Mouse (Mus musculus) forebrain, embryonic 12.5 days (tissue): ENCODE measurements around the gene Klb. TPM values are rescaled to one million over a fixed set of nuclear protein-coding genes. Genes with fewer than 3 reads are reported as not detected.
"Not testable (repeated sequence)": the region's sequence is repeated elsewhere in the genome, so short reads cannot be mapped to it uniquely, and the experiment has no call there.

Experiments used
- ATAC-seq: fragments of 200-750 bp; cut with Nextera tagmentation; 2 replicates; pipeline ENCODE4 v1.8.0; 2017; ENCODE audit warnings: moderate TSS enrichment; ENCODE audit not compliant: low FRiP score
- H3K27ac ChIP-seq: fragments of 300-500 bp; sonication (generic); 2 replicates; pipeline ENCODE4 v1.5.1; 2016; ENCODE audit warnings: mild to moderate bottlenecking
- H3K27me3 ChIP-seq: fragments of 300-500 bp; sonication (generic); 2 replicates; pipeline ENCODE4 v1.6.1; 2016; ENCODE audit warnings: mild to moderate bottlenecking
- H3K36me3 ChIP-seq: fragments of 300-500 bp; sonication (generic); replicated peaks from 2 replicates; pipeline ENCODE4 v1.6.1; 2016; ENCODE audit warnings: mild to moderate bottlenecking
- H3K4me1 ChIP-seq: fragments of 300-500 bp; sonication (generic); 2 replicates; pipeline ENCODE4 v1.6.1; 2016
- H3K4me2 ChIP-seq: fragments of 300-500 bp; sonication (generic); 2 replicates; pipeline ENCODE4 v1.6.1; 2016; ENCODE audit warnings: mild to moderate bottlenecking, moderate library complexity
- H3K4me3 ChIP-seq: fragments of 300-500 bp; sonication (generic); replicated peaks from 2 replicates; pipeline ENCODE4 v1.5.1; 2016; ENCODE audit warnings: mild to moderate bottlenecking
- H3K9ac ChIP-seq: fragments of 300-500 bp; sonication (generic); 2 replicates; pipeline ENCODE4 v1.6.1; 2016; ENCODE audit warnings: mild to moderate bottlenecking
- H3K9me3 ChIP-seq: fragments of 300-500 bp; sonication (generic); 2 replicates; pipeline ENCODE4 v1.6.1; 2016
- WGBS: fragments of 180-500 bp; shearing (Covaris S2); methylation state at CpG from one replicate; pipeline ENCODE4 v1.1.7; 2016; 5-methylcytosine and 5-hydroxymethylcytosine counted together
- polyA plus RNA-seq: library from polyadenylated mRNA; unstranded; fragments of >200 nt; fragmentation: Nextera tagmentation; extraction: Ambion mirVana; gene quantifications from 2 replicates; pipeline ENCODE4 v1.2.1, GENCODE M21; 2016

Gene Klb
- 0.13 TPM in 1 of 2 replicates, not detected in the other for polyA plus RNA-seq

GRCm38 (mm10) chr5:65348168-65348567, at the start of gene Klb:
Gene Klb, plus strand, starts transcription at chr5:65348314.
- WGBS = 57% methylated on average over 15 of the region's 15 CpGs
- H3K4me2 ChIP-seq = peak within 1 kb of the TSS; percentile 13; the same call in 1 of the 2 replicates

DNA sequence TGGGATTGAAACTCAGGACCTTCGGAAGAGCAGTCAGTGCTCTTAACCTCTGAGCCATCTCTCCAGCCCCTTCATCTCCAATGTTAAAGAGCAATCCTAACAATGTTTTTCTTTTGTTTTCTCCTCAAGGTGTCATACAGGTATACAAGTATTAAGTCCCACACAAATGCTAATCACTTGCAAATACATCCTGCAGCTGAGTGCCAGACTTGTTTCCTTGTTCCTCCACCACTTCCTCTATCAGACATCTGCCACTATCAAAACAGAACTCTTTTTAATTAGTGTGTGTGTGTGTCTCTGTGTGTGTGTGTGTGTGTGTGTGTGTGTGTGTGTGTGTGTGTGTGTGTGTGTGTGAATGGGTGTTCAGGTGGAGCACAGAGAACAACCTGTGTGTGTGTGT, 48.5 kb upstream of the Klb start:
- not testable (repeated sequence) for H3K27me3 ChIP-seq, ATAC-seq, H3K4me2 ChIP-seq, H3K9ac ChIP-seq, H3K4me1 ChIP-seq, H3K27ac ChIP-seq, H3K4me3 ChIP-seq, H3K9me3 ChIP-seq
- peaks cover 41% of the 10 kb centered on the region for H3K36me3 ChIP-seq
- WGBS = 81% methylated on average over 1 of the region's 1 CpGs

More at GRCm38 (mm10) chr5:65348168-65348567, at the start of gene Klb:
- 0 out of 2 replicates have a peak, but pooled peaks cover 3% of the 10 kb centered on the region for H3K4me1 ChIP-seq
- H3K9ac ChIP-seq = no peak within 1 kb of the TSS
- ATAC-seq = no peak
- H3K4me3 ChIP-seq = no peak within 1 kb of the TSS
- H3K36me3 ChIP-seq = no peaks in the 10 kb centered on the region
- no peaks in the 10 kb centered on the region for H3K9me3 ChIP-seq
- H3K27ac ChIP-seq = no peak within 1 kb of the TSS
- no peaks in the 10 kb centered on the region for H3K27me3 ChIP-seq

DNA sequence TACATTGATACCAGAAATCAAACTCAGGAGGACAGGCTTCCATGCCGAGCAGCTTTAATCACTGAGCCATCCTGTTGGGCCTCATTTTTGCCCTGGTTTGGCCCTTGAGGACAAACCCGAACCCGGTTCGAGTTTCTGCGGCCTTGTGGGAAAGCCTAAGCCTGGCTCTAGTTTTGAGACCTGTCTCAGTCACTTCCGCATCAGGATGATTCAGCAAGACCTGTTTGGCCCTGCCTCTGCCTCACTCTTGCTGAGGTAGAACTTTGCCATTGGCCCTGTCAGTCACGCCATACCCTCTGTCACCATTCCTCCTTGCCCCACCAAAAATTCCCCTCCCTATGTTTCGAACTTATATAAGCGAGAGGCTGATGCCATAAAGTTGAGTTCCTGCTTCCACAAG, 48.0 kb upstream of the Klb start:
- WGBS = 93% methylated on average over 9 of the region's 9 CpGs
- Histone ChIP-seq H3K4me2 (no peak overlapping the region), H3K4me3 (no peak overlapping the region), H3K4me1 (no peaks in the 10 kb centered on the region), H3K9ac (no peak overlapping the region), H3K27me3 (no peaks in the 10 kb centered on the region), H3K36me3 (peaks cover 45% of the 10 kb centered on the region), H3K9me3 (no peaks in the 10 kb centered on the region), H3K27ac (no peak overlapping the region)
- no peak for ATAC-seq

DNA sequence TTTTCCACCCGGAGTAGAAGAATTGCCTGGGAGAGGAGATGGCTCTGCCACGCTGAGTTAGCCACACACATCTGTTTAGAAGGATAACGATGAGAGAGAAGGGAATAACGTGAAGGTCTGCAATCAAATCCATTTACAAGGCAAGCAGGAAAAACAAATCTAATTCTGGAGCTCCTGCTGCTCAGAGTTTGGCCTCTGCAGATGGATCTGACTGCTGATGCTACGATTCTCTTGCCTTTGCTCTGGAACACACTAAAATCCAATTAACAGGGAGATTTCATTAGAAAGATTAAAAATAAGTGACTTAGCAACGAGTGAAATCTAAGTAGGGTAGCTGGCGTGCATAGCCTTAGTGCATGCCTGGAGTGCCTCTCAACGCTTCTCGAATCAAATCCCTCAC, 42.6 kb upstream of the Klb start:
- Histone ChIP-seq H3K27me3 (no peaks in the 10 kb centered on the region), H3K4me3 (no peak overlapping the region), H3K36me3 (peaks cover 47% of the 10 kb centered on the region), H3K4me1 (no peaks in the 10 kb centered on the region), H3K27ac (no peak overlapping the region), H3K9me3 (no peaks in the 10 kb centered on the region), H3K9ac (no peak overlapping the region), H3K4me2 (no peak overlapping the region)
- WGBS = 84% methylated on average over 9 of the region's 9 CpGs
- ATAC-seq = no peak

DNA sequence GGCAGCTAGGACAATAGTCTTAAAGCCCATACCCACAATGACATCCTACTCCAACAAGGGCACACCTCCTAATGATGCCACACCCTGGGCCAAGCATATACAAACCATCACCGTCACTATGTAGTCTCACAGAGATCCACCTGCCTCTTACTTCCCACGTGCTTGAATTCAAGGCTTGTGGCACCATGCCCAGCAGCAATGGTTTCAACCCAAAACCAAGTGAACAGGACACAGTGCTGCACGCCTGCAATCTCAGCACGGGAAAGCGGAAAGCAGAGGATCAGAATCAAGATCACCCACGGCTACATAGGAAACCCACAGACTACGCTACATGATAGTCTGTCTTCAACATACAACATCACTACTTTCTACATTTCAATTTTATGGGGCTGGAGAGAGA, 39.9 kb upstream of the Klb start:
- Histone ChIP-seq H3K4me3 (no peak overlapping the region), H3K9ac (no peak overlapping the region), H3K4me1 (no peaks in the 10 kb centered on the region), H3K36me3 (peaks cover 61% of the 10 kb centered on the region), H3K4me2 (no peak overlapping the region), H3K27me3 (no peaks in the 10 kb centered on the region), H3K9me3 (no peaks in the 10 kb centered on the region), H3K27ac (no peak overlapping the region)
- ATAC-seq = no peak
- 94% methylated on average over 7 of the region's 7 CpGs for WGBS

DNA sequence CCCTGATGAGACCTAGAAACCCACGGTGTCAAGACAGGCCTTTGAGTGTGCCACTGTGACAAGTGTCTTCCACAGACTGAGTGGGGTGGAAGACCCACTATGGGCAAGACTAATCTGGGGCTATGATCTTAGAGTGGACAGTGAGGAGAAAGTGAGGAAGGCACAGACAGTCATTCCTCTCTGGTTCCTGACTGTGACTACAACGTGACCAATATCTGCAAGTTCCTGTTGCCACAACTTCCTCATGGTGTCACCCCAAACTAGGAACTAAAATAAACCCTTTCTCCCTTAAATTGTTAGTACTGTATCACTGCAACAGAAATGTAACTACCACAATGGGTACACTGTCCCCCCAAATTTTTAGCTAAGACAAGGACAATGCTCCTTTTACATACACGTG, 39.2 kb upstream of the Klb start:
- Histone ChIP-seq H3K4me1 (no peaks in the 10 kb centered on the region), H3K9me3 (no peaks in the 10 kb centered on the region), H3K27me3 (no peaks in the 10 kb centered on the region), H3K9ac (no peak overlapping the region), H3K4me2 (no peak overlapping the region), H3K27ac (no peak overlapping the region), H3K4me3 (no peak overlapping the region), H3K36me3 (peaks cover 63% of the 10 kb centered on the region)
- no peak for ATAC-seq
- 98% methylated on average over 3 of the region's 3 CpGs for WGBS

- H3K4me1 ChIP-seq = no peaks in the 10 kb centered on the region
- no peak overlapping the region for H3K27ac ChIP-seq
- H3K36me3 ChIP-seq = peaks cover 36% of the 10 kb centered on the region
- no peaks in the 10 kb centered on the region for H3K27me3 ChIP-seq
- H3K4me2 ChIP-seq = no peak overlapping the region
- no peaks in the 10 kb centered on the region for H3K9me3 ChIP-seq
- H3K4me3 ChIP-seq = no peak overlapping the region
- H3K9ac ChIP-seq = no peak overlapping the region
- 86% methylated on average over 9 of the region's 9 CpGs for WGBS
- no peak for ATAC-seq
Observed at GRCm38 (mm10) chr5:65319176-65319575, 28.9 kb upstream of the Klb start.

- Histone ChIP-seq H3K27ac (no peak overlapping the region), H3K4me3 (no peak overlapping the region), H3K9me3 (no peaks in the 10 kb centered on the region), H3K4me1 (no peaks in the 10 kb centered on the region), H3K4me2 (no peak overlapping the region), H3K36me3 (peaks cover 11% of the 10 kb centered on the region), H3K27me3 (no peaks in the 10 kb centered on the region), H3K9ac (no peak overlapping the region)
- no peak for ATAC-seq
- 91% methylated on average over 10 of the region's 10 CpGs for WGBS
Observed at GRCm38 (mm10) chr5:65322165-65322564, 25.9 kb upstream of the Klb start.

DNA sequence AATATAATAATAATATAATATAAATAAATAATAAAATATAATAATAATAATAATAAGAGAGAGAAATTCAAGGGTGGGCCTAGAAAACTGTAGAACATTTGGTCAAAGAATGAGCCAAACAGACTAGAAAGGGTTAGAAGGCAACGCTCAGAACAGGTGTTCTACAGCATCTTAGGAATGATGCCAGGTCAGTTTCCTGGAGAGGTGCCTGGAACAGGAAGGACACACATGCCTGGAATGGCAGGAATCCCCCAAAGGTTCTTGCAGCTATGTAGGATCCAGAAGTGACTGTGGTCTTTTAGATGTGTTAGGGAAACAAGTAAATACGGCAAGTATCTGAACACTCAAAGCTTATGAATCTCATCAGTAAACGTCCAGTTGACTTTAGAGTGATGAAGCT, 23.8 kb upstream of the Klb start:
- 91% methylated on average over 3 of the region's 3 CpGs for WGBS
- Histone ChIP-seq H3K4me1 (no peaks in the 10 kb centered on the region), H3K9me3 (no peaks in the 10 kb centered on the region), H3K9ac (no peak overlapping the region), H3K4me2 (no peak overlapping the region), H3K4me3 (no peak overlapping the region), H3K27me3 (no peaks in the 10 kb centered on the region), H3K36me3 (peaks cover under 1% of the 10 kb centered on the region), H3K27ac (no peak overlapping the region)
- no peak for ATAC-seq

GRCm38 (mm10) chr5:65324758-65325355, 23.3 kb upstream of the Klb start:
- H3K4me3 ChIP-seq = no peak overlapping the region
- H3K9me3 ChIP-seq = no peaks in the 10 kb centered on the region
- no peak overlapping the region for H3K4me2 ChIP-seq
- H3K27me3 ChIP-seq = no peaks in the 10 kb centered on the region
- 93% methylated on average over 3 of the region's 3 CpGs for WGBS
- no peak overlapping the region for H3K9ac ChIP-seq
- H3K36me3 ChIP-seq = no peaks in the 10 kb centered on the region
- no peak overlapping the region for H3K27ac ChIP-seq
- no peaks in the 10 kb centered on the region for H3K4me1 ChIP-seq
- no peak for ATAC-seq

- H3K9me3 ChIP-seq = no peaks in the 10 kb centered on the region
- H3K4me1 ChIP-seq = no peaks in the 10 kb centered on the region
- no peaks in the 10 kb centered on the region for H3K36me3 ChIP-seq
- no peak overlapping the region for H3K27ac ChIP-seq
- no peak overlapping the region for H3K4me2 ChIP-seq
- WGBS = 83% methylated on average over 5 of the region's 5 CpGs
- no peaks in the 10 kb centered on the region for H3K27me3 ChIP-seq
- no peak for ATAC-seq
- no peak overlapping the region for H3K4me3 ChIP-seq
- no peak overlapping the region for H3K9ac ChIP-seq
Observed at GRCm38 (mm10) chr5:65326212-65326611, 21.9 kb upstream of the Klb start.

DNA sequence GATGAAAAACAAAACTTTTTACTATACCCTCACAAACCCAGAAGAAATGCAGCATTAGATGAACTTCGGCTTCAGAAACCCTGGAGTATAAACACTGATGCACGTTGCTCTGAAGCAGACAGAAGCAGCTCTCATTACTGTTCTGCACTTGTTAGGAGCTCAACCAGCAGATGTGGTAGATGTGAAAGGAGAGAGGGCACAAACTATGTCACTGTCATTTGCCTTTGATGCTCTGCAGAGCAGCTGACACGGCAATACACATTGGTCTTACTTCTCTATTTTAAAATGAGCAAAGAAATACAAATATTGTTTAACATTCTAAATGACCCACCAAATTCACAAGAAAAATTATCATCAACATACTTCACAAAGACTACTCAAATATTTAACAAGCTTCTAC, 18.1 kb upstream of the Klb start:
- no peaks in the 10 kb centered on the region for H3K9me3 ChIP-seq
- 86% methylated on average over 3 of the region's 3 CpGs for WGBS

DNA sequence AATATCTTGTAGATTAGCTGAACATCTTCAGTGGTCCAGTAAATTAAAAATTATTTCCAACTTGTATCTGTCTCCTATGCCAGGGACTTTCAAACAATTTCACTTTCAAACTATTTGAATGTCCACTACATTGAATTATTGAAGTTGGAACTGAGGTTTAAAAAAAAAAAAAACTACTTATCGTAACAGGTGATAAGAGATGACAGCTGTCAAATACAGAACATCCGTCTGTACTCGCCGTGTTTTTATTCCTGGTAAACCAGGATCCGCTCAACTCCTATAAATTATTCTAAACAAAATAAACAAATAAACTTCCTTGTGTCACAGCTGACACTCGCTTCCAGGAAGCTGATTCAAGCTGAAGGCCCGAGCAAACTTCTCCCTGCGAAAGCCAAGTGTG, 13.3 kb upstream of the Klb start:
- H3K27ac ChIP-seq = no peak overlapping the region
- H3K9ac ChIP-seq = peak overlapping the region; percentile 71
- 16% methylated on average over 8 of the region's 8 CpGs for WGBS

More for the DNA sequence above, 18.1 kb upstream of the Klb start:
- Histone ChIP-seq H3K4me2 (no peak overlapping the region), H3K4me1 (peaks cover 5% of the 10 kb centered on the region; the same call in 1 of the 2 replicates), H3K27ac (no peak overlapping the region), H3K4me3 (no peak overlapping the region), H3K27me3 (no peaks in the 10 kb centered on the region), H3K9ac (no peak overlapping the region), H3K36me3 (0 out of 2 replicates have a peak, but pooled peaks cover 6% of the 10 kb centered on the region)
- no peak for ATAC-seq

More for the DNA sequence above, 13.3 kb upstream of the Klb start:
- 0 out of 2 replicates have a peak, but pooled peaks cover 6% of the 10 kb centered on the region for H3K36me3 ChIP-seq
- peak overlapping the region; percentile 53 for H3K4me3 ChIP-seq
- H3K4me2 ChIP-seq = peak overlapping the region; percentile 66
- no peaks in the 10 kb centered on the region for H3K9me3 ChIP-seq
- H3K4me1 ChIP-seq = peaks cover 10% of the 10 kb centered on the region; the same call in 1 of the 2 replicates
- H3K27me3 ChIP-seq = no peaks in the 10 kb centered on the region
- no peak for ATAC-seq
